Mouse (Mus musculus) forebrain, postnatal 0 days (tissue): Measurements from ENCODE around the gene Cdh11. TPM values are rescaled to one million over a fixed set of nuclear protein-coding genes. Genes with fewer than 3 reads are reported as not detected.
"Not testable (repeated sequence)": the region's sequence is repeated elsewhere in the genome, so short reads cannot be mapped to it uniquely, and the experiment has no call there.

ENCODE experiments used
- ATAC-seq: fragments of 200-750 bp; cut with Nextera tagmentation; 2 replicates; pipeline ENCODE4 v1.8.0; 2017; ENCODE audit warnings: mild to moderate bottlenecking, moderate library complexity
- DNase-seq: peaks from one replicate; pipeline ENCODE4 v3.0.0-alpha.2; 2015
- H3K27ac ChIP-seq: fragments of 300-500 bp; sonication (generic); 2 replicates; pipeline ENCODE4 v1.5.1; 2014; ENCODE audit warnings: low read depth, mild to moderate bottlenecking, antibody characterized with exemption, low read length, moderate library complexity, mixed read lengths
- H3K27me3 ChIP-seq: fragments of 300-500 bp; sonication (generic); 2 replicates; pipeline ENCODE4 v1.6.1; 2014; ENCODE audit warnings: mild to moderate bottlenecking, low read length, mixed read lengths; ENCODE audit not compliant: insufficient read depth
- H3K36me3 ChIP-seq: fragments of 300-500 bp; sonication (generic); 2 replicates; pipeline ENCODE4 v1.6.1; 2014; ENCODE audit warnings: mild to moderate bottlenecking, moderate library complexity; ENCODE audit not compliant: insufficient read depth
- H3K4me1 ChIP-seq: fragments of 300-500 bp; sonication (generic); 2 replicates; pipeline ENCODE4 v1.6.1; 2014; ENCODE audit warnings: antibody characterized with exemption; ENCODE audit not compliant: insufficient read depth
- H3K4me2 ChIP-seq: fragments of 300-500 bp; sonication (generic); 2 replicates; pipeline ENCODE4 v1.6.1; 2014; ENCODE audit warnings: low read depth, mild to moderate bottlenecking, moderate library complexity
- H3K4me3 ChIP-seq: fragments of 300-500 bp; sonication (generic); 2 replicates; pipeline ENCODE4 v1.5.1; 2014; ENCODE audit warnings: low read depth, low read length, mixed read lengths
- H3K9ac ChIP-seq: fragments of 300-500 bp; sonication (generic); 2 replicates; pipeline ENCODE4 v1.6.1; 2014; ENCODE audit warnings: mild to moderate bottlenecking
- H3K9me3 ChIP-seq: fragments of 300-500 bp; sonication (generic); 2 replicates; pipeline ENCODE4 v1.6.1; 2016; ENCODE audit warnings: low read length
- CTCF ChIP-seq: sonication (generic); IDR thresholded peaks from 2 replicates; pipeline ENCODE4 v1.5.1; 2016; ENCODE audit warnings: antibody characterized with exemption, control low read depth, low read depth
- WGBS: fragments of 180-500 bp; shearing (Covaris S2); extraction: QIAGEN DNeasy Blood & Tissue Kit; methylation state at CpG from one replicate; pipeline ENCODE4 v1.1.7; 2014; 5-methylcytosine and 5-hydroxymethylcytosine counted together
- polyA plus RNA-seq: library from polyadenylated mRNA; unstranded; fragments of >200 nt; fragmentation: Nextera tagmentation; extraction: Ambion mirVana; gene quantifications from 2 replicates; pipeline ENCODE4 v1.2.1, GENCODE M21; 2015
- total RNA-seq: library from RNA; depleted of rRNA; stranded (reverse); fragments of >200 nt; gene quantifications from 2 replicates; pipeline ENCODE4 v1.2.3, GENCODE M21; 2014

The Cdh11 gene
- total and polyA plus RNA-seq, 2 experiments from 2014 or later, result 25.8 to 69.0 TPM

- H3K4me1 ChIP-seq, result no peaks in the 10 kb centered on the region
- no peaks in the 10 kb centered on the region for H3K9me3 ChIP-seq
- no peak overlapping the region for H3K4me3 ChIP-seq
- ATAC-seq, result no peak
- no peak overlapping the region for H3K4me2 ChIP-seq
- H3K9ac ChIP-seq, result no peak overlapping the region
- TF ChIP-seq CTCF, result no peak
- no peaks in the 10 kb centered on the region for H3K36me3 ChIP-seq
- DNase-seq, result no peak
- H3K27ac ChIP-seq, result no peak overlapping the region
- H3K27me3 ChIP-seq, result no peaks in the 10 kb centered on the region
- WGBS, result 16% methylated on average over 7 of the region's 7 CpGs
Observed at GRCm38 (mm10) chr8:102707305-102707704, 78.1 kb downstream of the Cdh11 start.

GRCm38 (mm10) chr8:102705376-102705905, 80.0 kb downstream of the Cdh11 start:
- 54% methylated on average over 7 of the region's 7 CpGs for WGBS
- H3K27ac ChIP-seq, result no peak overlapping the region
- no peaks in the 10 kb centered on the region for H3K27me3 ChIP-seq
- no peaks in the 10 kb centered on the region for H3K4me1 ChIP-seq
- no peak for ATAC-seq
- no peaks in the 10 kb centered on the region for H3K9me3 ChIP-seq
- no peak for DNase-seq
- no peak overlapping the region for H3K4me2 ChIP-seq
- no peak overlapping the region for H3K4me3 ChIP-seq
- no peak for TF ChIP-seq CTCF
- H3K9ac ChIP-seq, result no peak overlapping the region
- no peaks in the 10 kb centered on the region for H3K36me3 ChIP-seq

- no peak for TF ChIP-seq CTCF
- Histone ChIP-seq H3K27ac (no peak overlapping the region), H3K4me2 (no peak overlapping the region), H3K36me3 (no peaks in the 10 kb centered on the region), H3K27me3 (no peaks in the 10 kb centered on the region), H3K9ac (no peak overlapping the region), H3K9me3 (no peaks in the 10 kb centered on the region), H3K4me1 (no peaks in the 10 kb centered on the region), H3K4me3 (no peak overlapping the region)
- WGBS, result 26% methylated on average over 1 of the region's 1 CpGs
- no peak for DNase-seq
- no peak for ATAC-seq
Observed at GRCm38 (mm10) chr8:102700245-102700644, 85.2 kb downstream of the Cdh11 start.

- no peak for TF ChIP-seq CTCF
- no peak overlapping the region for H3K4me3 ChIP-seq
- H3K4me1 ChIP-seq, result no peaks in the 10 kb centered on the region
- WGBS, result 8% methylated on average over 11 of the region's 11 CpGs
- no peaks in the 10 kb centered on the region for H3K9me3 ChIP-seq
- H3K36me3 ChIP-seq, result no peaks in the 10 kb centered on the region
- peak overlapping the region; percentile 29; the same call in 1 of the 2 replicates for H3K27ac ChIP-seq
- DNase-seq (no peak), ATAC-seq (peak; percentile 79)
- no peak overlapping the region for H3K9ac ChIP-seq
- no peak overlapping the region for H3K4me2 ChIP-seq
- H3K27me3 ChIP-seq, result no peaks in the 10 kb centered on the region
Observed at GRCm38 (mm10) chr8:102698232-102698837, 87.1 kb downstream of the Cdh11 start.

- no peak overlapping the region for H3K4me2 ChIP-seq
- ATAC-seq, result peak; percentile 36; the same call in 1 of the 2 replicates
- no peak overlapping the region for H3K9ac ChIP-seq
- no peaks in the 10 kb centered on the region for H3K4me1 ChIP-seq
- no peak overlapping the region for H3K4me3 ChIP-seq
- TF ChIP-seq CTCF, result no peak
- no peaks in the 10 kb centered on the region for H3K27me3 ChIP-seq
- no peak overlapping the region for H3K27ac ChIP-seq
- DNase-seq, result no peak
- WGBS, result 26% methylated on average over 1 of the region's 1 CpGs
- no peaks in the 10 kb centered on the region for H3K36me3 ChIP-seq
- no peaks in the 10 kb centered on the region for H3K9me3 ChIP-seq
Observed at GRCm38 (mm10) chr8:102693465-102693864, 92.0 kb downstream of the Cdh11 start.

GRCm38 (mm10) chr8:102685491-102685890, 100.0 kb downstream of the Cdh11 start:
- H3K4me1 ChIP-seq, ATAC-seq, H3K27me3 ChIP-seq, H3K9ac ChIP-seq, H3K36me3 ChIP-seq, H3K9me3 ChIP-seq: not testable (repeated sequence)
- DNase-seq, result peak; percentile 31
- WGBS, result 25% methylated on average over 7 of the region's 7 CpGs
- Histone ChIP-seq H3K4me2 (peak overlapping the region; percentile 29), H3K27ac (peak overlapping the region; percentile 59), H3K4me3 (peak overlapping the region; percentile 20)

- ATAC-seq, result no peak
- no peaks in the 10 kb centered on the region for H3K27me3 ChIP-seq
- no peaks in the 10 kb centered on the region for H3K36me3 ChIP-seq
- no peaks in the 10 kb centered on the region for H3K4me1 ChIP-seq
- no peaks in the 10 kb centered on the region for H3K9me3 ChIP-seq
- H3K9ac ChIP-seq, result no peak overlapping the region; the same call in 1 of the 2 replicates
- H3K4me2 ChIP-seq, result peak overlapping the region; percentile 29
- WGBS, result 37% methylated on average over 11 of the region's 11 CpGs
- peak overlapping the region; percentile 20 for H3K4me3 ChIP-seq
- no peak for TF ChIP-seq CTCF
- peak overlapping the region; percentile 59 for H3K27ac ChIP-seq
- peak; percentile 29 for DNase-seq
Observed at GRCm38 (mm10) chr8:102685023-102685422, 100.4 kb downstream of the Cdh11 start.
